Mouse (Mus musculus): ENCODE measurements around the gene 1700001C02Rik. TPM values are rescaled to one million over a fixed set of nuclear protein-coding genes. Genes with fewer than 3 reads are reported as not detected.

1700001C02Rik gene
- polyA plus RNA-seq, 1 experiment from 2014 or later, result not detected

DNA sequence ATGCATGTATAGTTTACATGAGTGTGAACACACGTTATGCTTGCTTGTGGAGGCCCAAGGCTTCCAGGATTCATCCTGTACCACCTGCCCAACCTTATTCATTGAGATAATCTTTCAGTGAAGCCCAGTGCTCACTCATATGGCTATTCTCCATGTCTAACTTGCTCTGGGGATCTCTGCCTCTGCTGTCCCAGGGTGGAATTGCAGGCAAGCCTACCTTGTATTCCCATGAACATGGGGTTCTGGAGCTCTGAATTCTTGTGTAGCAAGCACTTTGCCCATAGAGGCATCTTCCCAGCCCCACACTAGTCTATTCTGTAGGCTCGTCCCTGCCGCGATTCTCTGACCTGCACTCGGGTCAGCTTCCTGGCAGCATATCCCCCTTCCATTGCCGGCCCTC, 9.8 kb upstream of the 1700001C02Rik start:
- Histone ChIP-seq H3K4me2 (ENCODE audit: low read depth, low read length) (no peak overlapping the region), H3K9me3 (ENCODE audit: control insufficient read depth, low read length) (no peaks in the 10 kb centered on the region), H3K27me3 (replicated peaks; ENCODE audit: control insufficient read depth, insufficient read depth, low read length) (no peaks in the 10 kb centered on the region), H3K4me1 (ENCODE audit: control insufficient read depth, insufficient read depth, low read length) (no peaks in the 10 kb centered on the region; the same call in 1 of the 2 replicates), H3K36me3 (ENCODE audit: control insufficient read depth, insufficient read depth, low read length) (no peaks in the 10 kb centered on the region), H3K9ac (ENCODE audit: low read depth, low read length) (no peak overlapping the region), H3K4me3 (ENCODE audit: low read length) (no peak overlapping the region), H3K27ac (ENCODE audit: low read length) (no peak overlapping the region)
- 59% methylated on average over 6 of the region's 6 CpGs for WGBS
- ATAC-seq, result no peak

DNA sequence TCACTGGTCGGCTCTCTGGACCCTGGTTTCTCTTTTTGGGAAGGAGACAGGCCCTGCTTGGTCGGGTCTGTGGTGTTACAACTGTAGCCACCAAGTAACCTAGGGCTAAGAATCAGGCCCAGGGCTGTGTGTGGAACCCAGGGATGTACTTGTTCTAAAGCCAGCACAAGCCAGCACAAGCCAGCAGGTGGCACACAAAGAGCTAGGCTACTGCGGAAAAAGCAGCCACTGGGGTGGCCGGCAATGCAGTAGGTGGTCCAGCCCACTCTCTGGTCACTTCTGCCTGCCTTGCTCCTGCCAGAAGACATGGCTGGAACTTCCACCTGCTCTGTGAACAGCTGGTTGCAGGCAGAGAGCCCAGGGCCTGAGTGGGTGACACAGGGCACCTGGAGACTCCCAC, 5.7 kb upstream of the 1700001C02Rik start:
- Histone ChIP-seq H3K4me1 (ENCODE audit: control insufficient read depth, insufficient read depth, low read length) (peaks cover 3% of the 10 kb centered on the region; the same call in 1 of the 2 replicates), H3K27me3 (replicated peaks; ENCODE audit: control insufficient read depth, insufficient read depth, low read length) (0 out of 2 replicates have a peak, but pooled peaks cover 5% of the 10 kb centered on the region)
- no peak for ATAC-seq

DNA sequence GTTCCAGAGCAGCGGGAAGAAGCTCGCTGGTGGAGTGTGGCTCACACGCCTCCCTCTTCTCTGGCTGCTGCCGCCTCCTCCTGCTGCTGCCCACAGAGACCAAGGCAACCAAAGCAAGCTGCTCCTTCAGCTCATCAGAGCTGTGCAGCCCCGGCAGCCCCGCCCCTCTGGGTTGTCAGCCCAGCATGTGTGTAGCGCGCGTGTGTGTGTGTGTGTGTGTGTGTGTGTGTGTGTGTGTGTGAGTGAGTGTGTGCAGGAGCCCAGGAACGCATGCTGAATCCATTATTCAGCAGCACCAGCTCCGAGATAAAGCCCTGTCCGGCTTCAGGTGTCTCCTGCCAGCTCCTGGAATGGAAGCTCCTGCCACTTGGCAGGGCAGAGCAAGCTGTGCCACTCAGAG, 4.0 kb upstream of the 1700001C02Rik start, which contains the start of gene Otof:
TSS of gene Otof (minus strand) at position 112 of the 400 bp plus-strand sequence.
- Histone ChIP-seq H3K4me1 (ENCODE audit: control insufficient read depth, insufficient read depth, low read length) (peaks cover 5% of the 10 kb centered on the region; the same call in 1 of the 2 replicates), H3K27me3 (replicated peaks; ENCODE audit: control insufficient read depth, insufficient read depth, low read length) (peaks cover 5% of the 10 kb centered on the region; the same call in 1 of the 2 replicates), H3K36me3 (ENCODE audit: control insufficient read depth, insufficient read depth, low read length) (no peaks in the 10 kb centered on the region), H3K4me2 (ENCODE audit: low read depth, low read length) (no peak within 1 kb of the TSS), H3K27ac (ENCODE audit: low read length) (no peak within 1 kb of the TSS), H3K4me3 (ENCODE audit: low read length) (no peak within 1 kb of the TSS), H3K9ac (ENCODE audit: low read depth, low read length) (0 out of 2 replicates have a peak within 1 kb of the TSS, but pooled peaks have one; percentile 22), H3K9me3 (ENCODE audit: control insufficient read depth, low read length) (no peaks in the 10 kb centered on the region)
- WGBS, result 16% methylated on average over 12 of the region's 12 CpGs
- peak; percentile 55 for ATAC-seq

More for the DNA sequence above, 5.7 kb upstream of the 1700001C02Rik start:
- no peak overlapping the region for H3K27ac ChIP-seq (ENCODE audit: low read length)
- WGBS, result 46% methylated on average over 4 of the region's 4 CpGs
- no peaks in the 10 kb centered on the region for H3K36me3 ChIP-seq (ENCODE audit: control insufficient read depth, insufficient read depth, low read length)
- no peak overlapping the region for H3K4me2 ChIP-seq (ENCODE audit: low read depth, low read length)
- H3K9ac ChIP-seq (ENCODE audit: low read depth, low read length), result no peak overlapping the region
- no peaks in the 10 kb centered on the region for H3K9me3 ChIP-seq (ENCODE audit: control insufficient read depth, low read length)
- H3K4me3 ChIP-seq (ENCODE audit: low read length), result no peak overlapping the region

DNA sequence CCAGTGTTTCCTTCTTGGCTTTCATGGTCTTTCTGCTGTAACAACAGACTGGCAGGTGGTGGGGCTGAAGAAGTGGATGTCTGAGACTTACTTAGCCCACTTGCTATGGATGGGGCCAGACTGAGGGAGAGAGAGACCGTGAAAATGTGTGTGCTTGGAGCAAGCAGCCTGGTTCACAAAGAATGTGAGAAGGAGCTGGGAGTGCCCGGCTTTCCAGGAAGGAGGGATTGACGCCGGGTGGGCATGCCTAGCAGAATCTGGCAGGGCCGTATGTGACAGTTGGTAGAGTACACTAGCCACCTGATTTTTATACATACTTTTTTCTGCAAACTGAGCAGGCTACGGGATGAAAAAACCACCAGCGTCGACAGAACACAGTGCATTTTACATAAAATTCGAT, 468 bp downstream of the 1700001C02Rik start:
- WGBS, result 36% methylated on average over 9 of the region's 9 CpGs
- peaks cover 2% of the 10 kb centered on the region; the same call in 1 of the 2 replicates for H3K27me3 ChIP-seq (replicated peaks; ENCODE audit: control insufficient read depth, insufficient read depth, low read length)
- H3K4me1 ChIP-seq (ENCODE audit: control insufficient read depth, insufficient read depth, low read length), result peaks cover 5% of the 10 kb centered on the region; the same call in 1 of the 2 replicates
- no peaks in the 10 kb centered on the region for H3K36me3 ChIP-seq (ENCODE audit: control insufficient read depth, insufficient read depth, low read length)
- H3K4me3 ChIP-seq (ENCODE audit: low read length), result peak overlapping the region; percentile 21
- H3K9me3 ChIP-seq (ENCODE audit: control insufficient read depth, low read length), result no peaks in the 10 kb centered on the region
- peak overlapping the region; percentile 20; the same call in 1 of the 2 replicates for H3K9ac ChIP-seq (ENCODE audit: low read depth, low read length)
- no peak overlapping the region for H3K27ac ChIP-seq (ENCODE audit: low read length)
- ATAC-seq, result no peak
- H3K4me2 ChIP-seq (ENCODE audit: low read depth, low read length), result peak overlapping the region; percentile 45

DNA sequence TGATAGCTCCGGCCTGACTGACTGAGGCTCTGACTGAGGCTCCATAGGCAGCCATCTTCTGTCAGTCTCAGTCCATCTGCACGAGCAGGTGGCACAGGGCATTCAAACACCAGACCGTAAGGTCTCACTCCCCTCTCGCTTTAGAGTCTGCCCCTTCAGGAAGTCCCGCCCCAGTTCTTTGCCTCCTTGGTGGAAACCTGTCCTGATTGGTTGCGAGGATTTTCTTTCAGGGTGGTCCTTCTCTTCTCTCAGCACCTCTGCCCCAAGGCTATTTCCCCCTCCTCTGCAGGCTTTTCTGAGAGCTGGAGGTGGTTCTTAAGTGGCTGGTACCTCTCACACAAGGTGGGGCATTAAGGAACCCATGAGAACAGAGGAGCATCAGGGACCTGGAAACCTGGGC, 4.6 kb downstream of the 1700001C02Rik start:
- Histone ChIP-seq H3K4me2 (ENCODE audit: low read depth, low read length) (no peak overlapping the region), H3K36me3 (ENCODE audit: control insufficient read depth, insufficient read depth, low read length) (no peaks in the 10 kb centered on the region), H3K27me3 (replicated peaks; ENCODE audit: control insufficient read depth, insufficient read depth, low read length) (no peaks in the 10 kb centered on the region; the same call in 1 of the 2 replicates), H3K9ac (ENCODE audit: low read depth, low read length) (no peak overlapping the region), H3K4me3 (ENCODE audit: low read length) (no peak overlapping the region), H3K9me3 (ENCODE audit: control insufficient read depth, low read length) (no peaks in the 10 kb centered on the region), H3K4me1 (ENCODE audit: control insufficient read depth, insufficient read depth, low read length) (peaks cover 2% of the 10 kb centered on the region; the same call in 1 of the 2 replicates), H3K27ac (ENCODE audit: low read length) (no peak overlapping the region)
- no peak for ATAC-seq
- WGBS, result 65% methylated on average over 6 of the region's 6 CpGs

DNA sequence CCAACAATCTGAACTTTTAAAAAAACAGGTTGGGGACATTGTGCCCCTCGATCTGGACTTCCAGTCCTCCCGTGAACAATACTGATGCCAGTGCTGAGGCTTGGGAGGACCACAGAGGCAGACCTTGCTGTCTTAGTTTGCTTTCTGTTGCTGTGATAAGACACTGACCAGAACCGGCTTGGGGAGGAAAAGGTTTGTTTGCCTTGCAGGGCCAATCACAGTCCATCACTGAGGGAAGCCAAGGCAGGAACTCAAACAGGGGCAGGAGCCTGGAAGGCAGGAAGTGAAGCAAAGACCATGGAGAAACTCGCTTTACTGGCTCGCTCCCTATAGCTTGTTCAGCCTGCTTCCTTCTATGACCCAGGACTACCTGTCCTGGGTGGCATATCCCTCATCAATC, 6.3 kb downstream of the 1700001C02Rik start:
- H3K4me1 ChIP-seq (ENCODE audit: control insufficient read depth, insufficient read depth, low read length), result no peaks in the 10 kb centered on the region
- H3K4me2 ChIP-seq (ENCODE audit: low read depth, low read length), result no peak overlapping the region
- ATAC-seq, result no peak
- WGBS, result 44% methylated on average over 5 of the region's 5 CpGs
- no peaks in the 10 kb centered on the region for H3K27me3 ChIP-seq (replicated peaks; ENCODE audit: control insufficient read depth, insufficient read depth, low read length)
- H3K36me3 ChIP-seq (ENCODE audit: control insufficient read depth, insufficient read depth, low read length), result no peaks in the 10 kb centered on the region
- H3K9ac ChIP-seq (ENCODE audit: low read depth, low read length), result no peak overlapping the region
- H3K27ac ChIP-seq (ENCODE audit: low read length), result no peak overlapping the region
- H3K4me3 ChIP-seq (ENCODE audit: low read length), result no peak overlapping the region
- H3K9me3 ChIP-seq (ENCODE audit: control insufficient read depth, low read length), result no peaks in the 10 kb centered on the region

DNA sequence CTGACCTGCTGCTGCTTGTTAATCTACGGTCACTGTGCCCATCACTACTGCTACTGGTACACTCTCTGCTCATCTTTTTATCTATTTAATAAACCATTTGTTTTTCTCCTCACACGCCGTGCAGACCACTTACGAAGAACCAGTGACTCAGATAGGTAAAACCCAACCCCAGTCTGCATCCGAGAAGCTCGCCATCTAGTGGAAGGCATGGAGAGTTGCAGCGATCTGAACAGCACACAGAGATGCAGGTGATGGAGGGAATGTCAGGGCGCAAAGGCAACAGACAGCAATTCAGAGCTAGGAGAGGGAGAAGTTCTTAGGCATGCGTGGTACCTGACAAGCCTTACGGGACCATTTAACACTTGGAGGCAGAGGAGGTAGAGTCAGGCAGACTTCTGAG, 10.7 kb downstream of the 1700001C02Rik start:
- H3K9ac ChIP-seq (ENCODE audit: low read depth, low read length), result no peak overlapping the region
- WGBS, result 44% methylated on average over 10 of the region's 10 CpGs
- H3K9me3 ChIP-seq (ENCODE audit: control insufficient read depth, low read length), result no peaks in the 10 kb centered on the region
- ATAC-seq, result no peak
- H3K36me3 ChIP-seq (ENCODE audit: control insufficient read depth, insufficient read depth, low read length), result no peaks in the 10 kb centered on the region
- no peak overlapping the region for H3K4me2 ChIP-seq (ENCODE audit: low read depth, low read length)
- H3K4me1 ChIP-seq (ENCODE audit: control insufficient read depth, insufficient read depth, low read length), result no peaks in the 10 kb centered on the region
- H3K4me3 ChIP-seq (ENCODE audit: low read length), result no peak overlapping the region
- H3K27me3 ChIP-seq (replicated peaks; ENCODE audit: control insufficient read depth, insufficient read depth, low read length), result no peaks in the 10 kb centered on the region
- H3K27ac ChIP-seq (ENCODE audit: low read length), result no peak overlapping the region

DNA sequence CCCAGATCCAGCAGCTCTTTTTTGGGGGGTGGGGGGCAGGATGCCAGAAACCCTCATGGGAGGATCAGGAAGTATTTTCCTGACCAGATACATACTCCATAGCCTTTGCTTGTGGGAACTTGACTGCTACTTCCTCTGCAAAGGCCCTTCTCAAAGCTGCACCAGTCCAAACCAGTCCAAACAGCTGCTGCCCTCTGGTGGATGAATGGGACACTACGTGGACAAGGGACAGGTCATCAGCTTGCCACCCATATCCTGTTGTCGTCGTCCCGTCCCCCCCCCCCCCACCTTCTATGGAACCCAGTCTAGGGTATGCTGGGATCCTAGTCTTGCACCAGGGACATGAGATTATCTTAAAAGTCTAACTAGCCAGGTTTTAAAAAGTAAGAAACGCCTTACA, 16.5 kb downstream of the 1700001C02Rik start:
- H3K4me1 ChIP-seq (ENCODE audit: control insufficient read depth, insufficient read depth, low read length), result no peaks in the 10 kb centered on the region
- no peak overlapping the region for H3K27ac ChIP-seq (ENCODE audit: low read length)
- no peak overlapping the region for H3K4me3 ChIP-seq (ENCODE audit: low read length)
- no peak overlapping the region for H3K4me2 ChIP-seq (ENCODE audit: low read depth, low read length)
- WGBS, result 18% methylated on average over 5 of the region's 5 CpGs
- H3K9ac ChIP-seq (ENCODE audit: low read depth, low read length), result no peak overlapping the region
- no peaks in the 10 kb centered on the region for H3K27me3 ChIP-seq (replicated peaks; ENCODE audit: control insufficient read depth, insufficient read depth, low read length)
- no peaks in the 10 kb centered on the region for H3K9me3 ChIP-seq (ENCODE audit: control insufficient read depth, low read length)
- peak; percentile 42; the same call in 1 of the 2 replicates for ATAC-seq
- H3K36me3 ChIP-seq (ENCODE audit: control insufficient read depth, insufficient read depth, low read length), result no peaks in the 10 kb centered on the region

DNA sequence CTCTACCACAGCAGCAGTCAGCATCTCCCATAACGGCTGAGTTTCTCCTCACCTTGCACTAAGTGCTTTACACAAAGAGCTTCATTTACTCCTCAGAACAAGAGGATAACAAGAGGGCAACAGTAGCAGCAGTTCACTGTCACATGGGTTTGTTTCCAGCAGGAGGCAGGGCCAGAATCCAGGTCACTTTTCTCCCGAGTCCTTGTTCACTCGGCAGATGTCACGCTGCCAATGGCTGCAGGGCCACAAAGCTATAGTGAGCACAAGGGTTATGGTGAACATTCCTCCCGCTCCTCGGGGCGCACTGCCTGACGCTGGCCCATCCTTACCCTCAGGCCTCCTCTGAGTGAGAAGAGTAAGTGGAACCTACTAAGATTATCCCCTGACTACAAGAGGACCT, 17.7 kb downstream of the 1700001C02Rik start:
- H3K9me3 ChIP-seq (ENCODE audit: control insufficient read depth, low read length), result no peaks in the 10 kb centered on the region
- H3K27ac ChIP-seq (ENCODE audit: low read length), result no peak overlapping the region
- H3K4me1 ChIP-seq (ENCODE audit: control insufficient read depth, insufficient read depth, low read length), result no peaks in the 10 kb centered on the region
- no peak overlapping the region for H3K4me3 ChIP-seq (ENCODE audit: low read length)
- H3K36me3 ChIP-seq (ENCODE audit: control insufficient read depth, insufficient read depth, low read length), result no peaks in the 10 kb centered on the region
- ATAC-seq, result no peak
- 80% methylated on average over 8 of the region's 8 CpGs for WGBS
- no peaks in the 10 kb centered on the region for H3K27me3 ChIP-seq (replicated peaks; ENCODE audit: control insufficient read depth, insufficient read depth, low read length)
- H3K9ac ChIP-seq (ENCODE audit: low read depth, low read length), result no peak overlapping the region
- H3K4me2 ChIP-seq (ENCODE audit: low read depth, low read length), result no peak overlapping the region

DNA sequence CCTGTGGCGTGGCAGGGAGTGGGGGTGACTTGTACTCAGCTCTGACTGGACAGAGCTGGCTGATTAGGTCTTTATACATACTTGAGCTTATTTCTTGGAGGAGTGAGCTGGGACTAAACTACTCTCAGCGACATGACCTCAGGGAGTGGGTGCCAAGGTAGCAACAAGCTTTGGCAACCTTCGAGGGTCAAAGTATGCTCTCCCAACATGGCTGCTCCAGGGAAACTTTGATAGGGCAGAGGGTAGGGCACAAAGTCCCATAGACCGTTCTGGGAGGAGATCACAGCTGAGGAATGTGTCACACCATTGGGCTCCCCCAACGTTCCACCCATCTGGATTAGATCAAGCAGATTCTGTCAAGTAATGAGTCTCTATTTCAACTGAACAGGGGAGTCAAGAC, 18.7 kb downstream of the 1700001C02Rik start:
- Histone ChIP-seq H3K36me3 (ENCODE audit: control insufficient read depth, insufficient read depth, low read length) (no peaks in the 10 kb centered on the region), H3K27me3 (replicated peaks; ENCODE audit: control insufficient read depth, insufficient read depth, low read length) (no peaks in the 10 kb centered on the region), H3K27ac (ENCODE audit: low read length) (no peak overlapping the region), H3K4me3 (ENCODE audit: low read length) (no peak overlapping the region), H3K4me1 (ENCODE audit: control insufficient read depth, insufficient read depth, low read length) (no peaks in the 10 kb centered on the region), H3K9ac (ENCODE audit: low read depth, low read length) (no peak overlapping the region), H3K9me3 (ENCODE audit: control insufficient read depth, low read length) (no peaks in the 10 kb centered on the region), H3K4me2 (ENCODE audit: low read depth, low read length) (no peak overlapping the region)
- ATAC-seq, result 0 out of 2 replicates have a peak, but pooled peaks have one; percentile 13
- WGBS, result 77% methylated on average over 5 of the region's 5 CpGs

Data from intestine, embryonic 16.5 days (tissue).